ENCODE assay signal across 1 mouse cellular context in genomic region chr11:115247240-115247639, GRCm38 (mm10).
TF ChIP-seq lines count a peak whose summit lies in the region.

No protein-coding gene starts in this region.

TF ChIP-seq in CH12.LX, 34 proteins besides CTCF, POLR2A, EP300 and RAD21 (continued from another document):
- no peak for TF ChIP-seq SIN3A (IDR thresholded peaks at IDR 0.05; ENCODE audit: low read length)
- no peak for TF ChIP-seq JUN (IDR thresholded peaks at IDR 0.05; ENCODE audit: insufficient read depth, low read depth, low read length)
- no peak for TF ChIP-seq POLR2AphosphoS2 (IDR thresholded peaks at IDR 0.05; ENCODE audit: low read depth, low read length)
